Mouse (Mus musculus): ENCODE measurements around the gene Tmpo. TPM values are rescaled to one million over a fixed set of nuclear protein-coding genes. Genes with fewer than 3 reads are reported as not detected.
"Not testable (repeated sequence)": the region's sequence is repeated elsewhere in the genome, so short reads cannot be mapped to it uniquely, and the experiment has no call there.

Tmpo gene
- polyA plus RNA-seq, 1 experiment from 2014 or later = 111 TPM

GRCm38 (mm10) chr10:91199238-91199780, 18.2 kb upstream of the Tmpo start:
- no peak overlapping the region for H3K9ac ChIP-seq
- H3K4me1 ChIP-seq (replicated peaks) = no peaks in the 10 kb centered on the region
- H3K36me3 ChIP-seq = no peaks in the 10 kb centered on the region
- no peak overlapping the region for H3K4me3 ChIP-seq
- 0 out of 2 replicates have a peak, but pooled peaks cover 6% of the 10 kb centered on the region for H3K9me3 ChIP-seq
- H3K27me3 ChIP-seq = no peaks in the 10 kb centered on the region
- no peak overlapping the region for H3K4me2 ChIP-seq
- ATAC-seq (ENCODE audit: low read depth) = no peak
- no peak overlapping the region for H3K27ac ChIP-seq (replicated peaks)
- 83% methylated on average over 1 of the region's 1 CpGs for whole genome bisulfite sequencing

GRCm38 (mm10) chr10:91197704-91198103, 16.6 kb upstream of the Tmpo start:
- WGBS = 93% methylated on average over 8 of the region's 8 CpGs
- H3K27ac ChIP-seq (replicated peaks) = no peak overlapping the region
- H3K27me3 ChIP-seq = no peaks in the 10 kb centered on the region
- no peaks in the 10 kb centered on the region for H3K4me1 ChIP-seq (replicated peaks)
- no peak overlapping the region for H3K4me3 ChIP-seq
- no peaks in the 10 kb centered on the region for H3K36me3 ChIP-seq
- no peak for ATAC-seq (ENCODE audit: low read depth)
- no peak overlapping the region for H3K9ac ChIP-seq
- H3K9me3 ChIP-seq = 0 out of 2 replicates have a peak, but pooled peaks cover 6% of the 10 kb centered on the region
- no peak overlapping the region for H3K4me2 ChIP-seq

- Histone ChIP-seq H3K4me3 (no peak overlapping the region), H3K27ac (replicated peaks) (no peak overlapping the region), H3K9ac (no peak overlapping the region), H3K36me3 (no peaks in the 10 kb centered on the region), H3K4me1 (replicated peaks) (no peaks in the 10 kb centered on the region), H3K27me3 (no peaks in the 10 kb centered on the region), H3K4me2 (no peak overlapping the region), H3K9me3 (0 out of 2 replicates have a peak, but pooled peaks cover 6% of the 10 kb centered on the region)
- no peak for ATAC-seq (ENCODE audit: low read depth)
- 94% methylated on average over 1 of the region's 1 CpGs for WGBS
These were observed 15.7 kb upstream of the Tmpo start for GRCm38 (mm10) chr10:91196778-91197177.

- Histone ChIP-seq H3K27me3 (no peaks in the 10 kb centered on the region), H3K36me3 (no peaks in the 10 kb centered on the region), H3K9ac (no peak overlapping the region), H3K4me1 (replicated peaks) (no peaks in the 10 kb centered on the region), H3K4me2 (no peak overlapping the region), H3K9me3 (0 out of 2 replicates have a peak, but pooled peaks cover 6% of the 10 kb centered on the region), H3K4me3 (no peak overlapping the region), H3K27ac (replicated peaks) (no peak overlapping the region)
- WGBS = 92% methylated on average over 5 of the region's 5 CpGs
- ATAC-seq (ENCODE audit: low read depth) = no peak
These were observed 14.6 kb upstream of the Tmpo start for GRCm38 (mm10) chr10:91195680-91196079.

GRCm38 (mm10) chr10:91195091-91195490, 14.0 kb upstream of the Tmpo start:
- H3K4me3 ChIP-seq = no peak overlapping the region
- 89% methylated on average over 14 of the region's 14 CpGs for WGBS
- ATAC-seq (ENCODE audit: low read depth) = no peak
- no peak overlapping the region for H3K4me2 ChIP-seq
- 0 out of 2 replicates have a peak, but pooled peaks cover 6% of the 10 kb centered on the region for H3K9me3 ChIP-seq
- H3K27ac ChIP-seq (replicated peaks) = no peak overlapping the region
- H3K9ac ChIP-seq = no peak overlapping the region
- no peaks in the 10 kb centered on the region for H3K27me3 ChIP-seq
- no peaks in the 10 kb centered on the region for H3K36me3 ChIP-seq
- no peaks in the 10 kb centered on the region for H3K4me1 ChIP-seq (replicated peaks)

GRCm38 (mm10) chr10:91191851-91192250, 10.7 kb upstream of the Tmpo start:
- H3K36me3 ChIP-seq = no peaks in the 10 kb centered on the region
- no peaks in the 10 kb centered on the region for H3K27me3 ChIP-seq
- H3K27ac ChIP-seq (replicated peaks) = no peak overlapping the region
- 0 out of 2 replicates have a peak, but pooled peaks cover 3% of the 10 kb centered on the region for H3K9me3 ChIP-seq
- peaks cover 13% of the 10 kb centered on the region for H3K4me1 ChIP-seq (replicated peaks)
- H3K4me3 ChIP-seq = no peak overlapping the region
- WGBS = 85% methylated on average over 5 of the region's 5 CpGs
- H3K9ac ChIP-seq = no peak overlapping the region
- H3K4me2 ChIP-seq = no peak overlapping the region
- ATAC-seq (ENCODE audit: low read depth) = no peak

- H3K9me3 ChIP-seq = no peaks in the 10 kb centered on the region
- no peak overlapping the region for H3K9ac ChIP-seq
- WGBS = 92% methylated on average over 6 of the region's 6 CpGs
- H3K27ac ChIP-seq (replicated peaks) = no peak overlapping the region
- H3K27me3 ChIP-seq = no peaks in the 10 kb centered on the region
- no peak for ATAC-seq (ENCODE audit: low read depth)
- H3K36me3 ChIP-seq = no peaks in the 10 kb centered on the region
- no peak overlapping the region for H3K4me2 ChIP-seq
- peaks cover 13% of the 10 kb centered on the region for H3K4me1 ChIP-seq (replicated peaks)
- no peak overlapping the region for H3K4me3 ChIP-seq
These were observed 8.4 kb upstream of the Tmpo start for GRCm38 (mm10) chr10:91189476-91189875.

GRCm38 (mm10) chr10:91188684-91189287, 7.7 kb upstream of the Tmpo start:
- H3K9ac ChIP-seq = peak overlapping the region; percentile 86; the same call in 1 of the 2 replicates
- H3K9me3 ChIP-seq = no peaks in the 10 kb centered on the region
- peaks cover 14% of the 10 kb centered on the region for H3K4me1 ChIP-seq (replicated peaks)
- H3K36me3 ChIP-seq = no peaks in the 10 kb centered on the region
- no peak overlapping the region for H3K4me3 ChIP-seq
- no peak overlapping the region for H3K4me2 ChIP-seq
- H3K27me3 ChIP-seq = no peaks in the 10 kb centered on the region
- peak; percentile 69; the same call in 1 of the 2 replicates for ATAC-seq (ENCODE audit: low read depth)
- 84% methylated on average over 5 of the region's 5 CpGs for WGBS
- peak overlapping the region; percentile 98; the same call in 1 of the 2 replicates for H3K27ac ChIP-seq (replicated peaks)

- H3K27ac ChIP-seq (replicated peaks) = peak overlapping the region; percentile 98
- peak overlapping the region; percentile 35 for H3K4me3 ChIP-seq
- H3K9me3 ChIP-seq = no peaks in the 10 kb centered on the region
- no peaks in the 10 kb centered on the region for H3K36me3 ChIP-seq
- peak overlapping the region; percentile 86 for H3K9ac ChIP-seq
- under 1% methylated on average over 15 of the region's 15 CpGs for WGBS
- H3K4me1 ChIP-seq (replicated peaks) = peaks cover 23% of the 10 kb centered on the region
- peak; percentile 47; the same call in 1 of the 2 replicates for ATAC-seq (ENCODE audit: low read depth)
- H3K27me3 ChIP-seq = no peaks in the 10 kb centered on the region
- H3K4me2 ChIP-seq = peak overlapping the region; percentile 58
These were observed 6.8 kb upstream of the Tmpo start for GRCm38 (mm10) chr10:91187872-91188271.

GRCm38 (mm10) chr10:91187349-91187748, 6.2 kb upstream of the Tmpo start:
- H3K4me3 ChIP-seq = peak overlapping the region; percentile 35
- H3K4me2 ChIP-seq = peak overlapping the region; percentile 58
- no peaks in the 10 kb centered on the region for H3K27me3 ChIP-seq
- H3K36me3 ChIP-seq = no peaks in the 10 kb centered on the region
- ATAC-seq (ENCODE audit: low read depth) = no peak
- H3K4me1 ChIP-seq (replicated peaks) = peaks cover 27% of the 10 kb centered on the region
- 18% methylated on average over 10 of the region's 10 CpGs for WGBS
- H3K9ac ChIP-seq = peak overlapping the region; percentile 86
- peak overlapping the region; percentile 98 for H3K27ac ChIP-seq (replicated peaks)
- no peaks in the 10 kb centered on the region for H3K9me3 ChIP-seq

GRCm38 (mm10) chr10:91185721-91186120, 4.6 kb upstream of the Tmpo start:
- Histone ChIP-seq H3K27me3 (no peaks in the 10 kb centered on the region), H3K4me2 (no peak overlapping the region), H3K4me1 (replicated peaks) (peaks cover 31% of the 10 kb centered on the region), H3K36me3 (no peaks in the 10 kb centered on the region), H3K4me3 (no peak overlapping the region), H3K9me3 (no peaks in the 10 kb centered on the region), H3K9ac (no peak overlapping the region), H3K27ac (replicated peaks) (no peak overlapping the region)
- WGBS = 97% methylated on average over 2 of the region's 2 CpGs
- no peak for ATAC-seq (ENCODE audit: low read depth)

- ATAC-seq (ENCODE audit: low read depth) = not testable (repeated sequence)
These were observed 3.8 kb upstream of the Tmpo start for GRCm38 (mm10) chr10:91184893-91185292.

More at GRCm38 (mm10) chr10:91184893-91185292, 3.8 kb upstream of the Tmpo start:
- H3K4me1 ChIP-seq (replicated peaks) = peaks cover 39% of the 10 kb centered on the region
- H3K9me3 ChIP-seq; H3K27me3 ChIP-seq; H3K4me2 ChIP-seq; H3K27ac ChIP-seq (replicated peaks); H3K36me3 ChIP-seq; H3K9ac ChIP-seq; H3K4me3 ChIP-seq: not testable (repeated sequence)
- 68% methylated on average over 5 of the region's 5 CpGs for WGBS
